Mouse (Mus musculus) retina, adult 2 months (tissue): Measurements from ENCODE around the gene Zdhhc22.
A peak's percentile ranks its signal among the peaks of the same experiment; 100 is the strongest.

Source experiments
- DNase-seq: peaks from one replicate; pipeline ENCODE4 v3.0.0-alpha.2; 2012; ENCODE audit warnings: low read depth, low spot score

Zdhhc22 gene

DNA sequence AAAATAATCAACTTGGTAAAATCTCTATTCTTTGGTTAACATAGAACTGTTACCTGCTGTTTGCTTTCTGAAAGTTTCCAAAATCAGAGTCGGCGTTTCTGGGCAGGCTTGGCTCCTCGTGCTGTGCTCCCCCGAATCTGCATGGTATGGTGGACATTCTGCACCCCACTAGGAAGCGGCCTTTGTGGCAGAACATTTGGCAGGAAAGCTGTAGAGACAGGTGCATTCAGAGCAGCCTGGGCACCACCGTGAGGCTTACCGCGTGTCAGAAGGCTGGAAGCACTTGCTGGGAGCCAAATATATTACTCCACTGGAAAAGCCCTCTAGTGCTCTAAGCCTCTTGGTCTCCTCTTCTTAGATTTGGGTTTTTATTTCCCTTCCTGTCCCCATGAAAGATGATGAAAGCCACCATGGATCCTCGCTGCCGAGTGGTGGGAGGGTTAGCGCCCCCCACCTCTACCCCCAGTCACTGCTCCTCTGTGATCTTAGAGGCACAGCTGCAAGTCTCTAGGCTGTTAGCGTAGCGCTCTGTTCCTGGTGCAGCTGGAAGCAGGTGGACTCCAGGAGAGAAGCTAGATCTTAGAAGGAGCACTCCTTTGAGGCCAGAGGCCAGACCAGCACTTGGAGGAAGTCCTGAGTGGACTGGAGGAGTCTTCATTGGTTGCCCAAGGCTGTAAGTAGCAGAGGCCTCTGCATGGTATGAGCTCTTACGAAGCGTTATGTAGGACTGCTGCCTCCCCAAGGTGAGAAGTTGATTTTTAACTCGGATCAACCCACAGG is 25.8 kb downstream of the Zdhhc22 start:
- DNase-seq, result no peak

DNA sequence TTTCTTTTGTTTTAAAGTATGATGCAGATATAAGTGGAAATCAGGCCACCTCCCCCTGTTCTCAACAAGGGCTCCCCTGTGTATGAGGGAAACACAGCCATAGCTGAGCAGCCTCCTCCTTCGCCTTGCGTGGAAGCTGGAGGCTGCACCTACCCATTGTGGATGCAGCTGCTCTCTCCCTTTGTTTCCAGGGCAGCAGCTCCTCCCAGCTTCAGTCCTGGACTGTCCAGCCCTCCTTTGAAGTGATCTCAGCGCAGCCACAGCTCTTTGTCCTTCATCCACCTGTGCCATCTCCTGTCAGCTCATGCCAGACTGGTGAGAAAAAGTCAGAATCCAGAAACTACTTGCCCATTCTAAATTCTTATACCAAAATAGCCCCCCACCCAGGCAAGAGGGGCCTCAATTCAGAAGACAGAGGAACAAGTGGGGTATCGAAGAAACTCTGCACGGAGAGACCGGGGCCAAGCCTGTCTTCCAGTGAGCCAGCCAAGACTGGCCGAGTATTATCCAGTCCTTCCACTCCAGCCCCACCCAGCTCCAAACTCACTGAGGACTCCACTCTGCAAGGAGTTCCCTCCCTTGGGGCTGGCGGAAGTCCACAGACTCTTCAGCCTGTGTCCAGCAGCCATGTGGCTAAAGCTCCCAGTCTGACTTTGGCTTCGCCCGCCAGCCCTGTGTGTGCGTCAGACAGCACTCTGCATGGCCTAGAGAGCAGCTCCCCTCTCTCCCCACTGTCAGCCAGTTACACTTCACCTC is 28.5 kb downstream of the Zdhhc22 start:
- DNase-seq, result no peak

GRCm38 (mm10) chr12:86960791-86961335 is 29.4 kb downstream of the Zdhhc22 start:
- DNase-seq, result no peak

GRCm38 (mm10) chr12:86960138-86960537 is 30.1 kb downstream of the Zdhhc22 start:
- DNase-seq, result no peak

- DNase-seq, result no peak
Measured at GRCm38 (mm10) chr12:86959661-86960060, 30.6 kb downstream of the Zdhhc22 start.

- no peak for DNase-seq
Measured at GRCm38 (mm10) chr12:86958558-86958957, 31.7 kb downstream of the Zdhhc22 start.

- DNase-seq, result peak; percentile 72
Measured at GRCm38 (mm10) chr12:86955894-86956293, 34.3 kb downstream of the Zdhhc22 start.

DNA sequence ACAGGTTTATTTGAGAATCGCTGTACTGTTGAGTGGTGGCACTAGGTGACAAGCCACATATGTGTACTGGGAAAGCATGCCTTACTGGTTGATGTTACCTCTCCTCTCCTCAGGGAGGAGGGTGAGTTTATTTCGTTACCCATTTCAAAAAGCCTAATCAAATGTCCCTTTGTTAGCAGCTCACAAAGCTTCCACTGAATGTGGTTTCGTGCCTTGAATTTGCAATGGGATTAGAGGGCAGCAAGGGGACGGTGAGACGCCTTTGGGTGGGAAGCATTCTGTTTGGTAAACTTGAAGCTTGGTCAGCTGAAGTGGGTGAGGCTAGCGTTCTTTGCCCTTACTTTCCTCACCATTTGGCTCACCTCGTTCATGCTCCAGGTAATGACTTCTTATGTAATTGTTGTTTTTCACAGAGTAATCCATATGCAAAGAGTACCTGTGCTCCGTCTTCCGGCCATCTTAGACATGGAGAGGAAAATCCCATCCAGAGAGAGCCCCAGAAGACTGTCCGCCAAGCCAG is 37.8 kb downstream of the Zdhhc22 start:
- DNase-seq, result no peak

- DNase-seq, result no peak
Measured at GRCm38 (mm10) chr12:86950961-86951360, 39.3 kb downstream of the Zdhhc22 start.

DNA sequence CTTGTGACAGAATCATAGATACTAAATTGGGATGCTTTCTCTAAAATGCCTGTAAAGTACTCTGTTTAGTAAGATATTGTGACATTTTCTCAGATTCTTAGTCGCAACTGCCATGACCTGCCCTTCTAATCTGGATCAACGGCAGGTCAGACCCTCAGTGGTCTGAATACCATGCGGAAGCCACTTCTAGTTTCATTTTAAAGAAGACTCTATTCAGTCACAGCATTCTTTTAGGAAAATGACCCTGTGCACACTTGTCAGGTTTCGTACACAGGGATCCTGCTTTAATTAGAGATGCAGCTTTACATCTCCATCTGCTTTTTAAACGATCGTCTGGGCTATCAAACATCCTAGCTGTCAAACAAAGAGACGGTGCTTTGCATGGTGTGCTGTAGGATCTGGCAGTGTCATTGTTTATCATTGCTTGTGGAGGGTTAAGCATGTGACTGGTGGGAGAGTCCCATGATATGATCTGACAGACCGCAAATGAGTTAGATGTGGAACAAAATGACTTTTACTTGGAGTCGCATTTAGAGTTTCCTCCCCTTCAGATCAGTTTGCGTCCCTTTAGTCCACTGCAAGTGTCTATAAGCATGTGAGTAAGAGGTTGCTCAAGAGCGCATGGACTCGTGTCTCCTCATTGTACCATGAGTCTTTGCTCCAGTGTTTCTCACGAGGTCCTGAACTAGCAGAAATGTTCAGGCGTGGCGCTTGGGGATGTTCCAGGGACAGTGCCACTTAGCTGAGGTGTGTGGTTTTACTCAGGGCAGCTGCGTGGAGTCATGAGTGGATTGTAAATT is 39.9 kb downstream of the Zdhhc22 start:
- DNase-seq, result no peak

DNA sequence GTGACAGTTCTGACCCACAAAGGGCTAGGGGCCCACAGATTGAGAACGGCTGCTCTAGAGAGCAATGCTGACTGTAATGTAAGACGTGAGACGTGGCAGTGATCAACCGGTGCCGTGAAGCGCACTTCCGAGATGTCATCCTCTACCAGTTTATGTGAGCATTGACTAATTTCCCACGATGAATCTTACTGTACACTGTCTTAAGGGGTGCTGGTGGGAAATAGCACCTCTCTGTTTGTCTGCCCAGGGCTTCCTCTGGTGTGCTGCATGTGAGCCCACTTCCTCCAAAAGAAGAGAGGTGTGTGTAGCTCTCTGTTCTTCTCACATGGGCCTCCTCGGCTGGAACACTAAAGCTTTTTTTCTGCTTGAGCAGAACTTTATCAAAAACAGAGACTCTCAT is 40.7 kb downstream of the Zdhhc22 start:
- no peak for DNase-seq

- no peak for DNase-seq
Measured at GRCm38 (mm10) chr12:86948627-86949026, 41.6 kb downstream of the Zdhhc22 start.

GRCm38 (mm10) chr12:86947681-86948401 is 42.4 kb downstream of the Zdhhc22 start:
- DNase-seq, result no peak

GRCm38 (mm10) chr12:86946862-86947574 is 43.2 kb downstream of the Zdhhc22 start, which contains the start of gene Cipc:
Gene Cipc, plus strand, starts transcription at chr12:86947043.
- peak; percentile 96 for DNase-seq

- peak; percentile 81 for DNase-seq
Measured at GRCm38 (mm10) chr12:86946301-86946781, 43.9 kb downstream of the Zdhhc22 start.

GRCm38 (mm10) chr12:86945126-86945525 is 45.1 kb downstream of the Zdhhc22 start:
- peak; percentile 71 for DNase-seq

GRCm38 (mm10) chr12:86943421-86943820 is 46.8 kb downstream of the Zdhhc22 start:
- no peak for DNase-seq

DNA sequence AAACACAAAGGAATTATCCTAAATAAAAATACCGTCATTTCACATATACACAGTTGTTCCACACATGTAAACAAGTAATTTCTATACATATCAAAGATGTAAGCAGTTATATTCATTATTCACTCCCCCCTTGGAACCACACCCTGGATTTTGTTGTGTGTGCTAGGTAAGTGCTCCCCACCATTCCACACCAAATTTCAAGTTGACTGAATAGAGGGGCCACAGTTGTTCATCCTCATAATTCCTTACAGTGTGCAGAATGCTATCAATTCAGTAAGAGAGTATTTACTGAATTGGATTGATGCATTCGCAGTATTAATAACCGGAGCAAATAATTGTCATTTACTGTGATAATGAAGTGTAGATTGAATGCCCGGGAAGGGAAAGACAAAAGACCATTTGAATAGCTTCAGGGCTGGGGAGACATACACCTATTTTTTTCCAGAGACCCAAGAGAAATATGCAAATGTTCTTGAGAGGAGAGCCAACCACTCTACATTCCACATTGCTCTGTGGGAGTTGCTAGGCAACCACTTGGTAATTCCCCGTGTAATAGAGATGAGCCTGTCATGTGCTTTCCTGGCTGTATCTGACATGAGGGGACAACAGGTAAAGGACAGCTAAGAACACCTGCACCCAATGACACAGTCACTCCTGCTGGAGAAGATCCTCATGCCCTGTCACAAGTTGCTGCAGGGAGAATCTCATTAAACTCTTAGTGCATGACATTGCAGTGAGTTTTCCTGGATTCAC is 48.3 kb downstream of the Zdhhc22 start:
- no peak for DNase-seq

- DNase-seq, result no peak
Measured at GRCm38 (mm10) chr12:86941173-86941572, 49.1 kb downstream of the Zdhhc22 start.
